Mouse (Mus musculus) megakaryocyte, embryonic 14.5 days (primary cell): Measurements from ENCODE around the gene Ankzf1. TPM values are rescaled to one million over a fixed set of nuclear protein-coding genes. Genes with fewer than 3 reads are reported as not detected.

Experiments
- H3K27me3 ChIP-seq: replicated peaks from 2 replicates; pipeline ENCODE3; 2012; ENCODE audit warnings: inconsistent platforms
- H3K36me3 ChIP-seq: replicated peaks from 2 replicates; pipeline ENCODE3; 2012; ENCODE audit warnings: low read length, inconsistent platforms, mixed read lengths
- H3K4me1 ChIP-seq: 2 replicates; pipeline ENCODE4 v1.6.1; 2012; ENCODE audit warnings: inconsistent platforms
- H3K4me3 ChIP-seq: replicated peaks from 2 replicates; pipeline ENCODE3; 2012; ENCODE audit warnings: moderate library complexity, mild to moderate bottlenecking, inconsistent platforms
- H3K9me3 ChIP-seq: 2 replicates; pipeline ENCODE4 v1.6.1; 2012; ENCODE audit warnings: inconsistent platforms
- FLI1 ChIP-seq: IDR thresholded peaks from 2 replicates; pipeline ENCODE4 v1.6.1; 2012; ENCODE audit warnings: low read length, inconsistent platforms, mixed read lengths
- GATA1 ChIP-seq: IDR thresholded peaks from 3 replicates; pipeline ENCODE4 v1.6.1; 2012; ENCODE audit warnings: mixed read lengths, low read length, inconsistent platforms, borderline replicate concordance
- polyA plus RNA-seq: library from polyadenylated mRNA; stranded (reverse); fragments of >175 nt; gene quantifications from 2 replicates; pipeline ENCODE4 v1.2.3, GENCODE M21; 2012; ENCODE audit warnings: low replicate concordance; ENCODE audit not compliant: insufficient read depth

The Ankzf1 gene
- polyA plus RNA-seq, 1 experiment, result 8.0 TPM

DNA sequence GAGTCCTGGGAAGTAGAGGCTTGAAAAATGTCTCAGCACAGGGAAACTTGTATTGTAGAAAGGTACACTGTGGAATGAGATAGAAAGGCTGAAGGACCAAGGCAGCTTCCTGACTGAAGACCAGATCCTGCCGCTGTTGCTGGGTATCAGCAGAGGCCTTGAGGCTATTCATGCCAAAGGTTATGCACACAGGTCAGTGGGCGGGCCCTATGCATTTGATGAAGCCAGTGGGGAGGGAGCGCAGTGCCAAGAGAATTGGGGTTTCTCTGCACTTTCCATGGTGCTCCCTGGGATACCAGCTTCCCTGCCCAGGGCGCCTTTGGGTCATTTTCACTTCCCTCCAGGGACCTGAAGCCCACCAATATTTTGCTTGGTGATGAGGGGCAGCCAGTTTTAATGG lies 20.6 kb downstream of the Ankzf1 start:
- peak overlapping the region; percentile 96 for H3K4me3 ChIP-seq

GRCm38 (mm10) chr1:75213096-75213495 lies 21.1 kb downstream of the Ankzf1 start:
- peaks cover 70% of the 10 kb centered on the region for H3K36me3 ChIP-seq
- peak overlapping the region; percentile 96 for H3K4me3 ChIP-seq
- no peaks in the 10 kb centered on the region for H3K27me3 ChIP-seq
- no peaks in the 10 kb centered on the region for H3K9me3 ChIP-seq
- H3K4me1 ChIP-seq, result peaks cover 88% of the 10 kb centered on the region
- peak; percentile 51; the same call in 1 of the 3 replicates for TF ChIP-seq GATA1
- peak; percentile 80; the same call in 1 of the 2 replicates for TF ChIP-seq FLI1

More for the DNA sequence above, 20.6 kb downstream of the Ankzf1 start:
- TF ChIP-seq GATA1 (no peak), FLI1 (no peak)
- Histone ChIP-seq H3K9me3 (no peaks in the 10 kb centered on the region), H3K27me3 (no peaks in the 10 kb centered on the region), H3K4me1 (peaks cover 94% of the 10 kb centered on the region), H3K36me3 (peaks cover 68% of the 10 kb centered on the region)

- H3K9me3 ChIP-seq, result no peaks in the 10 kb centered on the region
- H3K4me1 ChIP-seq, result peaks cover 78% of the 10 kb centered on the region
- peak overlapping the region; percentile 96 for H3K4me3 ChIP-seq
- peaks cover 71% of the 10 kb centered on the region for H3K36me3 ChIP-seq
- TF ChIP-seq GATA1, result no peak
- no peaks in the 10 kb centered on the region for H3K27me3 ChIP-seq
Measured at GRCm38 (mm10) chr1:75214442-75214841, 22.5 kb downstream of the Ankzf1 start.

DNA sequence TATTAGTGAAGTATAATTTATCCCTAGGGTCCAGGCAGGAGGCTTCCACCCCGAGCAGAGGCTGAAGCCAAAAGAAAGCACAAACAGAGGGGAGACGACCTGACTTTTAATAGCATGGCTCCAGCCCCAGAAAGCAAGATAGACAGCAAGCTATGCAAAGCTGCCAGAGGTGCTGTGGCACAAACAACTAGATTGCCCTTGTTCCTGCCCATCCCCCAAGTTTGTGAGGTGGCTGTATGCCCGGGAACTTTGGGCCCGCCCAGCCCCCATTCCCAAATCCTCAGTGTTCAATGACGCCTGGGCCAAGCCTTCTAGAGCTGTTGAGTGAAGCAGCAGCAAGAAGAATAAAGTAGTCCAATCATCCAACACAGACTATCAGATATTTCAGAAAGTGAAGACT lies 22.9 kb downstream of the Ankzf1 start:
- Histone ChIP-seq H3K4me1 (peaks cover 78% of the 10 kb centered on the region), H3K27me3 (no peaks in the 10 kb centered on the region), H3K9me3 (no peaks in the 10 kb centered on the region), H3K4me3 (peak overlapping the region; percentile 96), H3K36me3 (peaks cover 71% of the 10 kb centered on the region)
- no peak for TF ChIP-seq GATA1

- peaks cover 71% of the 10 kb centered on the region for H3K36me3 ChIP-seq
- no peaks in the 10 kb centered on the region for H3K27me3 ChIP-seq
- peaks cover 82% of the 10 kb centered on the region for H3K4me1 ChIP-seq
- no peaks in the 10 kb centered on the region for H3K9me3 ChIP-seq
- TF ChIP-seq GATA1 (no peak), FLI1 (no peak)
- peak overlapping the region; percentile 96 for H3K4me3 ChIP-seq
Measured at GRCm38 (mm10) chr1:75215785-75216184, 23.8 kb downstream of the Ankzf1 start.

GRCm38 (mm10) chr1:75216797-75217585 lies 25.0 kb downstream of the Ankzf1 start:
- no peaks in the 10 kb centered on the region for H3K9me3 ChIP-seq
- no peaks in the 10 kb centered on the region for H3K27me3 ChIP-seq
- peaks cover 83% of the 10 kb centered on the region for H3K4me1 ChIP-seq
- H3K4me3 ChIP-seq, result peak overlapping the region; percentile 96
- TF ChIP-seq GATA1, result no peak
- TF ChIP-seq FLI1, result no peak
- peaks cover 62% of the 10 kb centered on the region for H3K36me3 ChIP-seq

- Histone ChIP-seq H3K36me3 (peaks cover 53% of the 10 kb centered on the region), H3K4me3 (peak overlapping the region; percentile 96), H3K9me3 (no peaks in the 10 kb centered on the region), H3K4me1 (peaks cover 83% of the 10 kb centered on the region), H3K27me3 (no peaks in the 10 kb centered on the region)
- no peak for TF ChIP-seq GATA1
- no peak for TF ChIP-seq FLI1
Measured at GRCm38 (mm10) chr1:75217893-75218226, 25.9 kb downstream of the Ankzf1 start.

- no peaks in the 10 kb centered on the region for H3K27me3 ChIP-seq
- no peaks in the 10 kb centered on the region for H3K9me3 ChIP-seq
- TF ChIP-seq FLI1, result no peak
- TF ChIP-seq GATA1, result no peak
- peaks cover 48% of the 10 kb centered on the region for H3K36me3 ChIP-seq
- peaks cover 83% of the 10 kb centered on the region for H3K4me1 ChIP-seq
- peak overlapping the region; percentile 96 for H3K4me3 ChIP-seq
Measured at GRCm38 (mm10) chr1:75218227-75219001, 26.5 kb downstream of the Ankzf1 start.

GRCm38 (mm10) chr1:75219078-75219477 lies 27.1 kb downstream of the Ankzf1 start:
- Histone ChIP-seq H3K4me3 (peak overlapping the region; percentile 96), H3K27me3 (no peaks in the 10 kb centered on the region), H3K9me3 (no peaks in the 10 kb centered on the region), H3K4me1 (peaks cover 83% of the 10 kb centered on the region), H3K36me3 (peaks cover 41% of the 10 kb centered on the region)
- TF ChIP-seq FLI1 (no peak), GATA1 (no peak)

GRCm38 (mm10) chr1:75219531-75219930 lies 27.6 kb downstream of the Ankzf1 start, which contains the start of gene Tuba4a:
Gene Tuba4a, minus strand, starts transcription at chr1:75219865.
- peak within 1 kb of the TSS; percentile 96 for H3K4me3 ChIP-seq
- TF ChIP-seq FLI1 (no peak), GATA1 (no peak)

More at GRCm38 (mm10) chr1:75219531-75219930, 27.6 kb downstream of the Ankzf1 start, which contains the start of gene Tuba4a:
- H3K36me3 ChIP-seq, result peaks cover 37% of the 10 kb centered on the region
- H3K27me3 ChIP-seq, result no peaks in the 10 kb centered on the region
- H3K4me1 ChIP-seq, result peaks cover 83% of the 10 kb centered on the region
- H3K9me3 ChIP-seq, result no peaks in the 10 kb centered on the region
